8 mouse cellular contexts compared by ENCODE assay signal in genomic region chr4:134480864-134481263, GRCm38 (mm10). TPM values are rescaled to one million over a fixed set of nuclear protein-coding genes. Genes with fewer than 3 reads are reported as not detected.
DNase-seq lines count a peak whose midpoint lies in the region; ATAC-seq and TF ChIP-seq lines count a peak whose summit lies in the region.

No protein-coding gene starts in this region.

- no peaks in the 10 kb centered on the region for H3K9me3 ChIP-seq in kidney, embryonic 14.5 days (ENCODE audit: control insufficient read depth, low read length)
- H3K9me3 ChIP-seq in midbrain, embryonic 13.5 days, result no peaks in the 10 kb centered on the region
- no peaks in the 10 kb centered on the region for H3K9me3 ChIP-seq in stomach, postnatal 0 days (ENCODE audit: control insufficient read depth, low read length)

- no peak overlapping the region for H3K9ac ChIP-seq in kidney, embryonic 14.5 days (ENCODE audit: low read depth, low read length)
- H3K9ac ChIP-seq in midbrain, embryonic 13.5 days (replicated peaks), result no peak overlapping the region
- no peak overlapping the region for H3K9ac ChIP-seq in stomach, postnatal 0 days (ENCODE audit: low read length)

- no peak for ATAC-seq in kidney, embryonic 14.5 days (ENCODE audit: low FRiP score, low TSS enrichment)
- ATAC-seq in midbrain, embryonic 13.5 days, result 0 out of 2 replicates have a peak, but pooled peaks have one; percentile 2
- peak; percentile 80 for ATAC-seq in stomach, postnatal 0 days (ENCODE audit: low FRiP score, low TSS enrichment)

- no peak overlapping the region for H3K27ac ChIP-seq in kidney, embryonic 14.5 days (ENCODE audit: low read depth, low read length)
- H3K27ac ChIP-seq in midbrain, embryonic 13.5 days, result no peak overlapping the region
- H3K27ac ChIP-seq in stomach, postnatal 0 days (replicated peaks), result 0 out of 2 replicates have a peak overlapping the region, but pooled peaks have one; percentile 35

- TF ChIP-seq CTCF in stomach, postnatal 0 days (IDR thresholded peaks at IDR 0.05; ENCODE audit: low read depth), result peak; percentile 97

- DNase-seq in kidney, adult 11 months, result peak; percentile 72
- DNase-seq in adipocyte (ENCODE audit: low spot score), result peak; percentile 67
- DNase-seq in embryo, embryonic 10 days (ENCODE audit: low spot score), result peak; percentile 81
- DNase-seq in heart, postnatal 10 days, result peak; percentile 67 to 85
- DNase-seq in left cerebral cortex, adult 18-20 months (ENCODE audit: low spot score in 2 of 2), result peak; percentile 71 to 82
- DNase-seq in stomach, postnatal 0 days (ENCODE audit: low spot score), result peak; percentile 90

- WGBS in kidney, embryonic 14.5 days, result 19% methylated on average over 6 of the region's 6 CpGs
- WGBS in midbrain, embryonic 13.5 days, result 25% methylated on average over 6 of the region's 6 CpGs
- 16% methylated on average over 6 of the region's 6 CpGs for WGBS in stomach, postnatal 0 days

- TF ChIP-seq EP300 in stomach, postnatal 0 days (optimal IDR thresholded peaks at IDR 0.05), result no peak

- H3K4me2 ChIP-seq in kidney, embryonic 14.5 days (replicated peaks; ENCODE audit: low read depth, low read length), result no peak overlapping the region
- no peak overlapping the region for H3K4me2 ChIP-seq in midbrain, embryonic 13.5 days (replicated peaks)
- H3K4me2 ChIP-seq in stomach, postnatal 0 days (replicated peaks; ENCODE audit: low read depth), result no peak overlapping the region

- H3K27me3 ChIP-seq in kidney, embryonic 14.5 days (ENCODE audit: control insufficient read depth, insufficient read depth, low read length), result 0 out of 2 replicates have a peak, but pooled peaks cover 4% of the 10 kb centered on the region
- no peaks in the 10 kb centered on the region for H3K27me3 ChIP-seq in midbrain, embryonic 13.5 days
- H3K27me3 ChIP-seq in stomach, postnatal 0 days (ENCODE audit: control insufficient read depth, insufficient read depth, low read length), result no peaks in the 10 kb centered on the region

- H3K36me3 ChIP-seq in kidney, embryonic 14.5 days (ENCODE audit: control insufficient read depth, insufficient read depth, low read length), result peaks cover 5% of the 10 kb centered on the region; the same call in 1 of the 2 replicates
- peaks cover 17% of the 10 kb centered on the region for H3K36me3 ChIP-seq in midbrain, embryonic 13.5 days
- no peaks in the 10 kb centered on the region for H3K36me3 ChIP-seq in stomach, postnatal 0 days (ENCODE audit: control insufficient read depth, insufficient read depth, low read length)

- intact Hi-C loops in heart, postnatal 10 days (cut with DNase I), result no loop called here

- no peaks in the 10 kb centered on the region for H3K4me1 ChIP-seq in kidney, embryonic 14.5 days (ENCODE audit: control insufficient read depth, insufficient read depth, low read length)
- H3K4me1 ChIP-seq in midbrain, embryonic 13.5 days (replicated peaks), result peaks cover 15% of the 10 kb centered on the region
- no peaks in the 10 kb centered on the region for H3K4me1 ChIP-seq in stomach, postnatal 0 days (replicated peaks; ENCODE audit: control insufficient read depth, insufficient read depth)

- no peak overlapping the region for H3K4me3 ChIP-seq in kidney, embryonic 14.5 days (ENCODE audit: low read length)
- no peak overlapping the region for H3K4me3 ChIP-seq in midbrain, embryonic 13.5 days (replicated peaks)
- no peak overlapping the region for H3K4me3 ChIP-seq in stomach, postnatal 0 days (ENCODE audit: low read depth, low read length)

RNA-seq across cellular contexts. Expression of gene Stmn1, which starts 12.7 kb away (rescaled TPM):
- 1,829 and 1,880 TPM in 2 replicates for polyA plus RNA-seq in kidney, embryonic 14.5 days (2014; fragmentation: Nextera tagmentation; extraction: Ambion mirVana)
- 100 to 1,000 TPM; 131 to 137 TPM for total RNA-seq in heart, postnatal 10 days (2021)
- total RNA-seq in left cerebral cortex, adult 18-20 months (2021), result 1,000 to 10,000 TPM; 1,034 to 1,073 TPM
- polyA plus RNA-seq in midbrain, embryonic 13.5 days (2015; fragmentation: Nextera tagmentation; extraction: Ambion mirVana), result 7,568 and 8,132 TPM in 2 replicates
- 358 and 380 TPM in 2 replicates for polyA plus RNA-seq in stomach, postnatal 0 days (2015; fragmentation: Nextera tagmentation; extraction: Ambion mirVana)

RNA-seq across cellular contexts. Expression of gene Paqr7, which starts 15.6 kb away (rescaled TPM):
- polyA plus RNA-seq in kidney, embryonic 14.5 days (2014; fragmentation: Nextera tagmentation; extraction: Ambion mirVana), result 0.57 and 0.73 TPM in 2 replicates
- 10 to 100 TPM in 1 of 2 experiments, 1 to 10 TPM in 1; 9.5 to 12.7 TPM for total RNA-seq in heart, postnatal 10 days (2021)
- 10 to 100 TPM; 63.5 to 70.1 TPM for total RNA-seq in left cerebral cortex, adult 18-20 months (2021)
- polyA plus RNA-seq in midbrain, embryonic 13.5 days (2015; fragmentation: Nextera tagmentation; extraction: Ambion mirVana), result 10.8 and 12.8 TPM in 2 replicates
- 51.8 and 56.4 TPM in 2 replicates for polyA plus RNA-seq in stomach, postnatal 0 days (2015; fragmentation: Nextera tagmentation; extraction: Ambion mirVana)

RNA-seq across cellular contexts. Expression of gene Aunip, which starts 29.9 kb away (rescaled TPM):
- polyA plus RNA-seq in kidney, embryonic 14.5 days (2014; fragmentation: Nextera tagmentation; extraction: Ambion mirVana), result 5.9 and 20.7 TPM in 2 replicates
- 1 to 10 TPM in 1 of 2 experiments, under 1 TPM in 1; 0.60 to 1.1 TPM for total RNA-seq in heart, postnatal 10 days (2021)
- under 1 TPM in 1 of 2 experiments, not detected in 1; 0.54 TPM for total RNA-seq in left cerebral cortex, adult 18-20 months (2021)
- polyA plus RNA-seq in midbrain, embryonic 13.5 days (2015; fragmentation: Nextera tagmentation; extraction: Ambion mirVana), result 3.9 and 4.4 TPM in 2 replicates
- polyA plus RNA-seq in stomach, postnatal 0 days (2015; fragmentation: Nextera tagmentation; extraction: Ambion mirVana), result 3.5 and 3.8 TPM in 2 replicates

RNA-seq across cellular contexts. Expression of gene Mtfr1l, which starts 54.3 kb away (rescaled TPM):
- polyA plus RNA-seq in kidney, embryonic 14.5 days (2014; fragmentation: Nextera tagmentation; extraction: Ambion mirVana), result 114 and 130 TPM in 2 replicates
- total RNA-seq in heart, postnatal 10 days (2021), result 100 to 1,000 TPM; 159 to 165 TPM
- 10 to 100 TPM; 65.3 to 66.0 TPM for total RNA-seq in left cerebral cortex, adult 18-20 months (2021)
- polyA plus RNA-seq in midbrain, embryonic 13.5 days (2015; fragmentation: Nextera tagmentation; extraction: Ambion mirVana), result 149 and 155 TPM in 2 replicates
- polyA plus RNA-seq in stomach, postnatal 0 days (2015; fragmentation: Nextera tagmentation; extraction: Ambion mirVana), result 64.7 and 70.3 TPM in 2 replicates
